Mouse (Mus musculus): ENCODE data around the gene 9630041A04Rik. TPM values are rescaled to one million over a fixed set of nuclear protein-coding genes. Genes with fewer than 3 reads are reported as not detected.

The 9630041A04Rik gene
- polyA plus RNA-seq, 1 experiment from 2014 or later, result not detected

DNA sequence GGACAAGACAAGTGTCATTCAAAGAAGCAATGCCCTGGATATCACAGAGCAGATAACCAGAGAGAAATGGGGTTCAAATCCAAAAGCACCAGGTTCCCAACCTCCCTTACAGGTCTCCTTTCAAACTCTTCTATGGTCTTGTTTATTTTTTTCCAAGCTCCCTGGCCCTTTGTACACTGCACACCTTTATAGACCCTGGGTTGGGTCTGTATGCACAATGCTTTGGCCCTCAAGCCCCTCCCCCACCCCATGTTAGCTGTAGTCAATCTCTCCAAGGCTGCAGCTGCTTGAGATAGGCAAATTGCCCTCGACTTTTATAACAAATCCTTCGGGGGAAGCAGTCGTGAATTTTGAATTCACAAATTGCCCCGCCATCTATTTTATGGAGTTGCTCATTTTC is 63.2 kb downstream of the 9630041A04Rik start:
- WGBS, result 85% methylated on average over 4 of the region's 4 CpGs

DNA sequence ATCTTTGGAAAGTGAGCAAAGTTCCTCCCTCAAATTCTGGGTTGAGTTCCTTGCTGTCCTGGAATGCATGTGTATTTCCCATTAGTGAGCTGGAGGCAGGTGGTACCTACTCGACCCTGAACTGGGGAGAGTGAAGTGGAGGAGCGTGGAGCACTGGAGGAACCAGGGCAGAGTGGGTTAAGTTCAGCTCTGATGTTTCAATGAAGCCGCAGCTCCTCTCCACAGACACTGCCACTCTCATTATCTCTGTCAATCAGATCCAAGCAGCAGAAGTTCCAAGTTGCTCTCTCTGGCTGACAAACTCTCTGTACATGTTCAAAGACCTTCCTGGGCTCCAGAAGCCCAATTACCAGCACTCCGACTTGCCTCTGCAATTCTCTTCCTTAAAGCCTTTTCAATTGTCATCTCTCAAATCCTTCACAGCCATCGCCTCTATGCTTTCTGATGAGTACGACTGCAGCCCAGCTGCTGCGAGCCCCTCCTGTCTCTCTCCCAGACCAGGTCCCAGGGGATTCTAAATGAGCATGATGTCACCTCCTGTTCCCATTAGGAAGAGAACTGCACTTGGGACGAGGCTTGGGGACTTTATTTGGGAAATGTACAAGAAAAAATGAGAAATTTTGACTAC is 72.4 kb downstream of the 9630041A04Rik start:
- WGBS, result 75% methylated on average over 8 of the region's 8 CpGs
- Histone ChIP-seq H3K27ac (replicated peaks) (no peak overlapping the region), H3K9me3 (replicated peaks) (no peaks in the 10 kb centered on the region), H3K4me1 (peaks cover 18% of the 10 kb centered on the region), H3K27me3 (ENCODE audit: low read depth, poor library complexity, severe bottlenecking) (no peaks in the 10 kb centered on the region), H3K4me3 (no peak overlapping the region), H3K36me3 (0 out of 2 replicates have a peak, but pooled peaks cover 2% of the 10 kb centered on the region)
- no peak for DNase-seq (ENCODE audit: low spot score)

More for the DNA sequence above, 63.2 kb downstream of the 9630041A04Rik start:
- Histone ChIP-seq H3K4me1 (peaks cover 4% of the 10 kb centered on the region; the same call in 1 of the 2 replicates), H3K36me3 (0 out of 2 replicates have a peak, but pooled peaks cover 7% of the 10 kb centered on the region), H3K9me3 (replicated peaks) (no peaks in the 10 kb centered on the region), H3K27ac (replicated peaks) (no peak overlapping the region), H3K4me3 (no peak overlapping the region), H3K27me3 (ENCODE audit: low read depth, poor library complexity, severe bottlenecking) (no peaks in the 10 kb centered on the region)
- no peak for DNase-seq (ENCODE audit: low spot score)

DNA sequence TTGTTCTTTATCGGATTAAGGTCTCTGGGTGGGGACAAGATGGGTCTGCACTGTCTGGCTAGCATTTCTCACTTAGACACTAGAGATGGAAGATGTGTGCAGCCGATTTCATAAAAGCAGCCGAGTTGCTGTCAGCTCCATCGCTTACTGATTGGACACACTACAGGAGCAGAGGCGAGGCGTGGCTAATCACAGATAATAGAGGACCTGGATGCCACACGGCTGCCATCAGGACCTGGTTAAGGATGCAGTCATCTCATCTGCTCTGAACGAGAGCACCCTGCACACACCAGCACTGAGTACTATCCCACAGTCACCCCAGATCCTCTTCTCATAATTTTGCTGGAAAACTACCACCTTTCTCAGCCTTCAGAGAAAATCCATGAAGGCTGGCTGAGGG is 73.2 kb downstream of the 9630041A04Rik start:
- Histone ChIP-seq H3K4me3 (no peak overlapping the region), H3K4me1 (peaks cover 18% of the 10 kb centered on the region), H3K36me3 (0 out of 2 replicates have a peak, but pooled peaks cover 2% of the 10 kb centered on the region), H3K27ac (replicated peaks) (no peak overlapping the region), H3K27me3 (ENCODE audit: low read depth, poor library complexity, severe bottlenecking) (no peaks in the 10 kb centered on the region), H3K9me3 (replicated peaks) (no peaks in the 10 kb centered on the region)
- WGBS, result 67% methylated on average over 8 of the region's 8 CpGs
- no peak for DNase-seq (ENCODE audit: low spot score)

DNA sequence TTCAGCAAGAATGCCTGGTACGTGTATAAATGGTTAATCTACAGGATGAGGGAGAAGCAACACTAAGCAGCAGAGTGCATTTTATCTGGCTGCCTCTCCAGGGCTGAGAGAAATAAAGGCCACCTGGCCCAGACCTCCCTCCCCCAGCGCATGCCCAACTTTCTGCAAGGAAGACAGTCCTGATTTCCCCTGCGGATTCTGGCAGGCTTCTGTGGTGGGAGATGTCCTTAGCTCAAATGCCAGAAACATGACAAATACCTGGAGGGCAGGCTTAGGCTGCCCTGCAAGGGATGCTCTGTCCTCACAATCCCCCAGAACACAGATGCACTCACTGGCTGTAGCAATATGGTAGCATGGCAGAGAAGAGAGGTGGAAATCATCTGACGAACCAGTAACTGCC is 76.4 kb downstream of the 9630041A04Rik start:
- DNase-seq (ENCODE audit: low spot score), result no peak
- 87% methylated on average over 4 of the region's 4 CpGs for WGBS
- no peaks in the 10 kb centered on the region for H3K27me3 ChIP-seq (ENCODE audit: low read depth, poor library complexity, severe bottlenecking)

DNA sequence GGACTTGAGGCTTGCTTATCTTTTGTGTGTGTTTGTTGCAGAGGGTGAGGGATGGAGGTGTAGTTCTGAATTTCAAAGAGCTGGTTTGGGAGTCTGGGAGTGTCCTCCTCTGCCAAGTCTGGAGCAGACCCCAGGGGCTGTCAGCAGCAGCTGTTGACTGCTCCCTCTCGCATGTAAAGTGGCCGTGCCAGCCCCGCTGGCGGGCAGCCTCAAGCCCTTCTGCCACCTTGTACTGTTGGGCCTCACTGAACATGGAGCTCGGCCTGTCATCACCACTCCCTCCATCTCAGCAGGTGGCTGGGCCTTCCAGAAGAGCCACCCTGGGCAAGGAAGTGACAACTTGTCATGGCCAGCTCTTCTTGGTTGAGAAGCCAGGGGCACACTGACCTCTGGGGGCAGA is 77.4 kb downstream of the 9630041A04Rik start:
- DNase-seq (ENCODE audit: low spot score), result no peak
- H3K4me1 ChIP-seq, result peaks cover 13% of the 10 kb centered on the region
- H3K27ac ChIP-seq (replicated peaks), result 0 out of 2 replicates have a peak overlapping the region, but pooled peaks have one; percentile 7
- H3K4me3 ChIP-seq, result no peak overlapping the region
- WGBS, result 82% methylated on average over 5 of the region's 5 CpGs
- H3K36me3 ChIP-seq, result 0 out of 2 replicates have a peak, but pooled peaks cover 2% of the 10 kb centered on the region
- no peaks in the 10 kb centered on the region for H3K27me3 ChIP-seq (ENCODE audit: low read depth, poor library complexity, severe bottlenecking)
- H3K9me3 ChIP-seq (replicated peaks), result no peaks in the 10 kb centered on the region

More for the DNA sequence above, 76.4 kb downstream of the 9630041A04Rik start:
- H3K36me3 ChIP-seq, result 0 out of 2 replicates have a peak, but pooled peaks cover 2% of the 10 kb centered on the region
- no peaks in the 10 kb centered on the region for H3K9me3 ChIP-seq (replicated peaks)
- H3K4me3 ChIP-seq, result no peak overlapping the region
- H3K27ac ChIP-seq (replicated peaks), result no peak overlapping the region
- H3K4me1 ChIP-seq, result peaks cover 15% of the 10 kb centered on the region

DNA sequence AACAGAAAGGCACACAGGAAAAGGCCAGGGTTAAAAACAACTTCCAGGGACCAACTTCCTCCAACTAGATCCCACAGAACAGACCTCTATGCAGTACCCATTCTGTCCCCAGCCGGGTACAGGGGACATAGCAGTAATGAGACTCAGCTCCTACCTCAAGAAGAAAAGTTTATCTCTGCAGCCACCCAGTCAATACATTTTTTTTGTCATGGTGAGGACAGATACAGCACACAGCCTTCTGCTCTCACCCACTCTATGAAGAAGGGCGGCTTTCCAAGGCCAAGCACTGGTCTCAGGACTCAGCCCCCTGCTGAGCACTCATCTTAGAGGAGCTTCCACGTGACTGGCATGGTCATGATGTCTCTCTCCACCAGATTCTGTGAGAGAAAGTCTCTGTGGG is 78.5 kb downstream of the 9630041A04Rik start:
- H3K27ac ChIP-seq (replicated peaks), result no peak overlapping the region
- DNase-seq (ENCODE audit: low spot score), result no peak
- H3K27me3 ChIP-seq (ENCODE audit: low read depth, poor library complexity, severe bottlenecking), result no peaks in the 10 kb centered on the region
- 87% methylated on average over 3 of the region's 3 CpGs for WGBS
- H3K4me3 ChIP-seq, result no peak overlapping the region
- no peaks in the 10 kb centered on the region for H3K9me3 ChIP-seq (replicated peaks)
- 0 out of 2 replicates have a peak, but pooled peaks cover 2% of the 10 kb centered on the region for H3K36me3 ChIP-seq
- H3K4me1 ChIP-seq, result peaks cover 1% of the 10 kb centered on the region; the same call in 1 of the 2 replicates

DNA sequence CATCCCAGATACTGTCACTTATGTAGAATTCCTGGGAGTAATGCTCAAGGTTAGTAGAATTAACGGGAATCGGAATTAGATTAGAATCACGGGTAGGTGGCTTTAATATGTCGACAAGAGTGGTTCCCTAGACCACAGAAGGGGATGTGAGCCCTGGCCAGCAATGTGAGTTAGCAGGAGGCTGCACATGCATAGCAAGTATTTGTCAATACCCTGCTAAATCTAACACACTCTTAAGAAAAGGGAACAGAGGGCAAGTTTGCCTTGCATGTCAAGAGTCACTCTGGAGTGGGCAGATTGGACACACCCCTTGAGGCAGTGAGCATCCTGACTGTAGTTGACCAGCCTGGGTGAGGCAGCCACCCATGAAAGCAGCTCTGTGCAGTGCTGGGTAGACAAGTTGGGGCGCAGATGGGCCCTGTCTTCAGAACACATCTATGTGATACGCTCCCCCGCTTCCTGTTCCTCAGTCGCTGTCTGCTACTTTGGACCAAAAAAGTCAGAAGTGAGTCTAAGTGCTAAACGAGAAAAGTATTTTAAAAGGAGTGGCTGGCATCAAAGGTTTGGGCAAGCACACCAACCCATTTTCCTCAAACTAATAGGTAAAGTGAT is 80.5 kb downstream of the 9630041A04Rik start:
- H3K9me3 ChIP-seq (replicated peaks), result no peaks in the 10 kb centered on the region
- 93% methylated on average over 9 of the region's 9 CpGs for WGBS
- H3K4me3 ChIP-seq, result no peak overlapping the region
- no peaks in the 10 kb centered on the region for H3K27me3 ChIP-seq (ENCODE audit: low read depth, poor library complexity, severe bottlenecking)
- no peaks in the 10 kb centered on the region for H3K36me3 ChIP-seq
- H3K27ac ChIP-seq (replicated peaks), result no peak overlapping the region
- DNase-seq (ENCODE audit: low spot score), result no peak
- H3K4me1 ChIP-seq, result no peaks in the 10 kb centered on the region

DNA sequence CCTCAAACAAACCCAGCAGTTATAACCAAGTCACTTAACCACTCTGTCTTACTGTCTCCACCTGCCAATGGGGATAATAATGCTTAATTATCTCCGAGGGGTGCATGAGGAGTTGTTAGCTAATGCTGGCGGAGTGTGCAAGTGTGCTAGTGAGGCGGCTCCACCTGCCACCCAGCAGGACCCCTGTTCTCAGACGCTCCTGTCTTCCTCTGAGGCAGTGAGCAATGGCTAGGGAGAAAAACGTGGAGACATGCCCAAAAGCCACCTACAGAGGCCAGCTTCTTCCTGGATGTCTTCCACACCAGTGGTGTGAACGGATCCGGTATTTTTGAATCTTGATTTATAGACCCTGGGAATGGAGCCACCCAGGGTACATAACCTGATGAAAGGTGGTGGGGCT is 83.7 kb downstream of the 9630041A04Rik start:
- H3K4me3 ChIP-seq, result no peak overlapping the region
- 72% methylated on average over 7 of the region's 7 CpGs for WGBS
- H3K27me3 ChIP-seq (ENCODE audit: low read depth, poor library complexity, severe bottlenecking), result no peaks in the 10 kb centered on the region
- H3K36me3 ChIP-seq, result no peaks in the 10 kb centered on the region
- H3K27ac ChIP-seq (replicated peaks), result no peak overlapping the region
- H3K9me3 ChIP-seq (replicated peaks), result no peaks in the 10 kb centered on the region
- peaks cover 10% of the 10 kb centered on the region for H3K4me1 ChIP-seq
- DNase-seq (ENCODE audit: low spot score), result no peak

DNA sequence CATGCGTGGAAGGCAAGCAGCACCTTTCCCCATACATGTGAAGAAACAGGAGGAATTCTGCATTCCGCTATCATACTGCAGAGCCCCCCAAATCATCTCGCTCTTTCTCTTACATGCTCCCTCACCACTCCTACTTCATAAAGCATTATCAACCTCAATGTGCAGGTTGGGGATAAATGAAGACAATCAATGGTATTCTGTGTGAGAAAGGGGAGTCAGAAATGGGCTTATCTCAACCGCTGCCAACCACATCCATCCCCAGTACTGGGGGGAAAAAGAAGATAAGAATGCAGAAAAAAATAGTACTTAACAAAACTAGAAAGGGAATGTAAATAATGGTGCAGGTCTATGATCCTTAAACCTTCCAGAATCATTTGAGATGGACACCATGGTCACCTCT is 84.2 kb downstream of the 9630041A04Rik start:
- Histone ChIP-seq H3K27me3 (ENCODE audit: low read depth, poor library complexity, severe bottlenecking) (no peaks in the 10 kb centered on the region), H3K36me3 (no peaks in the 10 kb centered on the region), H3K27ac (replicated peaks) (no peak overlapping the region), H3K9me3 (replicated peaks) (no peaks in the 10 kb centered on the region), H3K4me3 (no peak overlapping the region), H3K4me1 (peaks cover 15% of the 10 kb centered on the region)
- 95% methylated on average over 4 of the region's 4 CpGs for WGBS
- DNase-seq (ENCODE audit: low spot score), result no peak

DNA sequence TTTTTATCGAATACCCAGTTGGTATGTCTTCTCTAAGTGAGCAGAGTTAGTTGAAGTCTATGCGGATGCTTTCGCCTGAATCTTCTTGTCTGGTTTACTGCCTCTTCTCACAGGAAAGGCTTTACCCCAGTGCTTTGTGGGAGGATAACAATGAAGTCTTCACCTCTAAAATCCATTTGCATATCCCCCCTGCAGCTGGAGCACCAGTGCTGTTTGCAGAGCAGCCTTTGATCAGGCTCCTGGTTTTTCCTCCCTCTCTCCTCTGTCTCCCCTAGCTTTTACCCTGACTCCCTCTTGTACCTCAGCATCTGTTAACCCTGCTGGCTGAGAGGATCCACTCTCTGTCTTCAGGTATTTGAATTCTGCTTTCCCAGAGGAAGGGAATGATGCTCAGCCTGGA is 88.5 kb downstream of the 9630041A04Rik start:
- Histone ChIP-seq H3K27ac (replicated peaks) (peak overlapping the region; percentile 72), H3K4me3 (no peak overlapping the region), H3K9me3 (replicated peaks) (no peaks in the 10 kb centered on the region), H3K36me3 (no peaks in the 10 kb centered on the region), H3K4me1 (peaks cover 22% of the 10 kb centered on the region), H3K27me3 (ENCODE audit: low read depth, poor library complexity, severe bottlenecking) (no peaks in the 10 kb centered on the region)
- peak; percentile 25 for DNase-seq (ENCODE audit: low spot score)
- 6% methylated on average over 3 of the region's 3 CpGs for WGBS

DNA sequence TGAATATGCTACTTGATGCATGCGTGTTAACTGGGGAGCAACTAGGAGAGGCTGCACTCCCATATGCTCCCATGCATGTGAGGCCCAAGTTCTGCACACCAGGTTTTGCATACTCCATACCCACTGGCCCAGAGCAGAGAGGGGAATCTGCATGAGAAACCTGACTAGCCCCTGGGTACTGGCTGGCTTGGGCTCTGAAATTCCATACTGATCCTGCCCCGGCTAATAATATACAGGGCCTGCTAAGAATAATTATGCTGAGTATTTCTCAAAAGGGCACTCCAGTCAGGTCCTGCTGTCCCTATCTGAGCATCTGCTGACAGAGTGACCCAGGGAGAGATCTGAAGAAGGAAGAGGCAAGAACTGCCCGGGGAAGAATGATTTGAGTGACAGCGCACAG is 92.9 kb downstream of the 9630041A04Rik start:
- WGBS, result 86% methylated on average over 4 of the region's 4 CpGs
- no peak overlapping the region for H3K4me3 ChIP-seq
- H3K36me3 ChIP-seq, result no peaks in the 10 kb centered on the region
- H3K4me1 ChIP-seq, result peaks cover 30% of the 10 kb centered on the region
- no peaks in the 10 kb centered on the region for H3K9me3 ChIP-seq (replicated peaks)
- DNase-seq (ENCODE audit: low spot score), result no peak
- 0 out of 2 replicates have a peak, but pooled peaks cover 4% of the 10 kb centered on the region for H3K27me3 ChIP-seq (ENCODE audit: low read depth, poor library complexity, severe bottlenecking)
- H3K27ac ChIP-seq (replicated peaks), result no peak overlapping the region

DNA sequence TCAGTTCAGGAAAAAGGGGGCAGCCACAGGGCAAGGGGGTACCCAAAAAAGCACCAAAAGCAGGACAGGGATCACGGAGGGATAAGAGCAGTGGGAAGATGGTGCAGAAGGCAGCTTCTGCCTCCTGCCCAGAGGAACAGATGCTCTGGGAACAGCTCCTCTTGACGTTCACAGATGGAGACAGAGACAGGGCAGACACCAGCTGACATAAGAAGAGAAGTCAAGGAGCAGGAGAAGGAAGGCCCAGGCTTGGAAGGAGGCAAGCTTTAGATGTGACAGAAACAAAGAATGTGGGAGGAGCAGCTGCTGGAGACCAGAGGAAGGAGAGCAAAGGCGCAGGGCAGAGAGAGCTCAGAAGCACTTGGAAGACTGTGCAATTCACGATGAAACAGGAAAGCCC is 94.6 kb downstream of the 9630041A04Rik start:
- Histone ChIP-seq H3K4me1 (peaks cover 18% of the 10 kb centered on the region), H3K27ac (replicated peaks) (peak overlapping the region; percentile 23; the same call in 1 of the 2 replicates), H3K9me3 (replicated peaks) (no peaks in the 10 kb centered on the region), H3K27me3 (ENCODE audit: low read depth, poor library complexity, severe bottlenecking) (0 out of 2 replicates have a peak, but pooled peaks cover 4% of the 10 kb centered on the region), H3K36me3 (no peaks in the 10 kb centered on the region), H3K4me3 (no peak overlapping the region)
- DNase-seq (ENCODE audit: low spot score), result no peak
- WGBS, result 44% methylated on average over 4 of the region's 4 CpGs

DNA sequence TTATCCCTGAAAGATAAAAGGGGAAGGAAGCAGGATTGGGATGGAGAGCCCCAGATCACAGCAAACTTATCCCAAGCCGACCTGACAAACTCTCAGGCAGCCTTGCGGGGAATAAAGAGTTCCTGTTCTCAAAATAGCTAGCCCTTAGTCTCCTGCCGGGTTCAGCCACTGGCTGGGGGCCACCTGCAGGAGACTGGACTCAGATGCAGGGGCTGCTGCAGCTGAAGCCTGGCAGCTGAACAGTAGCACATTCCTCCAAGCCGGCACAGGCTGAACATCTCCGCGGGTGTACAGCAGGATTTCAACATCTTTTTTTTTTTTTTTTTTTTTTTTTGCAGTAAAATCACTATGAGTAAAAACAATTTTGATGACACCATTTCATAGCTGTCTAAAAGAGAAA is 110.2 kb downstream of the 9630041A04Rik start:
- DNase-seq (ENCODE audit: low spot score), result no peak
- H3K27ac ChIP-seq (replicated peaks), result no peak overlapping the region
- WGBS, result 31% methylated on average over 6 of the region's 6 CpGs
- H3K27me3 ChIP-seq (ENCODE audit: low read depth, poor library complexity, severe bottlenecking), result no peaks in the 10 kb centered on the region
- H3K4me3 ChIP-seq, result no peak overlapping the region
- no peaks in the 10 kb centered on the region for H3K9me3 ChIP-seq (replicated peaks)
- H3K36me3 ChIP-seq, result no peaks in the 10 kb centered on the region
- peaks cover 12% of the 10 kb centered on the region for H3K4me1 ChIP-seq

Data from midbrain, embryonic 10.5 days (tissue).